Mouse (Mus musculus) kidney, postnatal 10 days (tissue): ENCODE results near the gene Nt5c3.

Experiments used
- DNase-seq: peaks from one replicate; pipeline ENCODE4 v3.0.0; 2021; ENCODE audit warnings: mixed read lengths

The Nt5c3 gene

DNA sequence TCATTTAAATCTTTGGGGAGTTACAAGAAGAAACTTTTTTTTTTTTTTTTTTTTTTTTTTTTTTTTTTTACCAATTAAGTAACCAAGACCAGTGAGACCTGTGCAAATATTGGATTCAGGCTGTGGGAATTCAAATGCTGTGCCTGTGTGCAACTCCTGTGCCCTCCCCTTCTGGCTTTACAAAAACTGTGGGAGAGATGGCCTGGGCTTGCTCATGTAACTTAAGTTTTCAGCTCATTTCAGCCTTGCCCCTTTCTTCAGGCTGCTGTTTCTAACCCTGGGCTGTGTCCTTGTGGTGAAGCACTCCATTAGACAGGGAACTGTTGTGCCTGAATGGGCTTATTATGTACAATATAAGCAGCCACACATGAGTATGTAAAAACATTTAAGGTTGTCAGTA is 90.9 kb downstream of the Nt5c3 start:
- DNase-seq, result no peak

DNA sequence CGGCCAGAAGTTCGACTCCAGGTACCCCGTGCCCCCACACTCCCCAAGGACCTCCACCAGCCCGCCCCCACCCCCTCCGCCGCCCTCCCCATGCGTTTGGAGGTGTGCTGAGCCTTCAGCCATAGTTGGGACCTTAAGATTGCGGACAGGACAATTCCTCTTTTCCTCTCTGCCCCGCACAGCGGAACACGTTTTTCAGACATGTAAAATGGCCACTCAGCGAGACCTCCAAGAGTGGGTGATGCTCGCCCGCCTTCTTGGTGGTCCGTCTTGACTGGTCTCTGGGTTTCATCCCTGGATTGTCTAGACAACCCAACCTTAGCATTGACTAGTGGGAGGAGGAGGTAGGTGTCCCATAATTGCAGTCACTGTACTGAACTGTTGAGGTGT is 91.3 kb downstream of the Nt5c3 start:
- DNase-seq, result peak; percentile 21
